Mouse (Mus musculus) heart, embryonic 14.5 days (tissue): ENCODE data around the gene Gipc1. TPM values are rescaled to one million over a fixed set of nuclear protein-coding genes. Genes with fewer than 3 reads are reported as not detected.

Experiments used
- ATAC-seq: fragments of 200-750 bp; cut with Nextera tagmentation; 2 replicates; pipeline ENCODE4 v1.8.0; 2017; ENCODE audit warnings: low read depth, moderate TSS enrichment; ENCODE audit not compliant: insufficient number of reproducible peaks, insufficient read depth, low FRiP score
- H3K27ac ChIP-seq, 2 experiments: fragments of 200-500 bp in 1 of 2; fragments of 300-500 bp in 1 of 2; sonication (generic) in 1 of 2; replicated peaks in 1 of 2; 2 replicates each; pipeline ENCODE4 v1.5.1; 2012 to 2014; ENCODE audit warnings: low read depth in 2 of 2, low read length in 2 of 2, control low read depth in 1 of 2, mild to moderate bottlenecking in 1 of 2, mixed read lengths in 1 of 2; ENCODE audit not compliant: control insufficient read depth in 1 of 2, insufficient read depth in 1 of 2
- H3K27me3 ChIP-seq: fragments of 300-500 bp; sonication (generic); 2 replicates; pipeline ENCODE4 v1.6.1; 2014; ENCODE audit warnings: mild to moderate bottlenecking, low read length, control low read depth; ENCODE audit not compliant: control insufficient read depth, insufficient read depth
- H3K36me3 ChIP-seq: fragments of 300-500 bp; sonication (generic); 2 replicates; pipeline ENCODE4 v1.6.1; 2014; ENCODE audit warnings: mild to moderate bottlenecking, control low read depth, low read length, mixed read lengths; ENCODE audit not compliant: control insufficient read depth, insufficient read depth
- H3K4me1 ChIP-seq, 2 experiments: fragments of 200-500 bp in 1 of 2; fragments of 300-500 bp in 1 of 2; sonication (generic) in 1 of 2; 2 replicates each; pipeline ENCODE4 v1.6.1; 2012 to 2014; ENCODE audit warnings: low read length in 2 of 2, control low read depth in 1 of 2, mixed read lengths in 1 of 2; ENCODE audit not compliant: control insufficient read depth in 2 of 2, insufficient read depth in 2 of 2
- H3K4me2 ChIP-seq: fragments of 300-500 bp; sonication (generic); 2 replicates; pipeline ENCODE4 v1.6.1; 2014; ENCODE audit warnings: mild to moderate bottlenecking, low read length
- H3K4me3 ChIP-seq, 2 experiments: fragments of 200-500 bp in 1 of 2; fragments of 300-500 bp in 1 of 2; sonication (generic) in 1 of 2; 2 replicates each; pipeline ENCODE4 v1.5.1; 2012 to 2014; ENCODE audit warnings: low read length in 2 of 2, mild to moderate bottlenecking in 2 of 2, control low read depth in 1 of 2, low read depth in 1 of 2, moderate library complexity in 1 of 2; ENCODE audit not compliant: control insufficient read depth in 1 of 2, insufficient read depth in 1 of 2
- H3K9ac ChIP-seq: fragments of 300-500 bp; sonication (generic); 2 replicates; pipeline ENCODE4 v1.6.1; 2014; ENCODE audit warnings: mild to moderate bottlenecking, low read length
- H3K9me3 ChIP-seq: fragments of 300-500 bp; sonication (generic); 2 replicates; pipeline ENCODE4 v1.6.1; 2016; ENCODE audit warnings: low read length, control low read depth; ENCODE audit not compliant: control insufficient read depth
- WGBS: fragments of 180-500 bp; shearing (Covaris S2); extraction: QIAGEN DNeasy Blood & Tissue Kit; methylation state at CpG from one replicate; pipeline ENCODE4 v1.1.7; 2014; 5-methylcytosine and 5-hydroxymethylcytosine counted together
- polyA plus RNA-seq: library from polyadenylated mRNA; unstranded; fragments of >200 nt; fragmentation: Nextera tagmentation; extraction: Ambion mirVana; gene quantifications from 2 replicates; pipeline ENCODE4 v1.2.1, GENCODE M21; 2014

Gipc1 gene
- polyA plus RNA-seq, 1 experiment from 2014 or later: 139 TPM

DNA sequence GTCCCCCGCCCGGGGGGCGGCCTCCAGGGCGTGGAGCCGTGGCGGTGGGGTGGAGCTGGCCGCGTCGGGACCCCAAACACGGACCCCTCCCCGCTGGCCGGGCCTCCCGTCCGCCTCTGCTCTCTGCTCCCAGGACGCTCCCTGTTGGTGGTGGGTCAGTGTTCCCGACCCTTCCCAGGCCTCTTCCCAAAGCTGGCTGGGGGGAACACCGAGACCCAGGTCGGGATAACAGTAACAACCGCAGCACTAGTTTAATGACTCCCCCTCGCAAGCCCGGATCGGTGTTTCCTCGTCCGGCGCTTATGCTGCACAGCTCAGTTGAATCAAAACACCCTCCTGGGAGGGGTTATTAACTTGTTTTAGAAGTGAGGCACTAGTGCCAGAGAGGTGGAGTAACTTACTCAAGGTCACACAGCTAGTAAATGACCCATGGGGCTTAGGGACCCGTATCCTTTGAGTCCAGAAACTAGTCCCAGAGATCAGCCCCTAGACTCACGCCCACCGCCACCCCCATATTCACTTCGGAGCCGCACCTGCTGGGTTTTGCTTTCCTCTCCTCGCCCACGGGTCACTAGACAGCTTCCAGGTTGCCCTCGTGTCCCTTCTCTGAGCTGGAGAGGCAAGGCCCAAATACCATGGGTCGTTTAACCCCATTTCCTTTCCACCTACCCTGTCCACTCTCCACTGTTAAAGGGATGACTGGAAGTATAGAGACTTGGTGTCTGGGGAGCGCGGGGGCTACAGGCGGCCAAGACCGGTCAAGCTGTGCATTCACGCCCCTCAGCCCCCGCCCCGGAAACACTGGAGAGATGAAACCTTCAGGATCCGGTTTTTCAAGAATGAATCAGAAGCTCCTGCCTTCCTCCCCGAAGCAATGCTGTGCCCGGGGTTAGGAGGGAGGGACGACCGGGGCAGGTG, 526 bp downstream of the Gipc1 start:
- H3K27me3 ChIP-seq: no peaks in the 10 kb centered on the region
- peak overlapping the region; percentile 74 for H3K4me2 ChIP-seq
- peak overlapping the region; percentile 95 to 98 for H3K4me3 ChIP-seq
- WGBS: under 1% methylated on average over 43 of the region's 46 CpGs
- H3K9me3 ChIP-seq: no peaks in the 10 kb centered on the region
- H3K27ac ChIP-seq: peak overlapping the region; percentile 50 to 77
- ATAC-seq: peak; percentile 31
- peaks cover 6% of the 10 kb centered on the region; the same call in 1 of the 2 replicates for H3K36me3 ChIP-seq
- peaks cover 9 to 12% of the 10 kb centered on the region in 2 experiments for H3K4me1 ChIP-seq
- peak overlapping the region; percentile 93 for H3K9ac ChIP-seq

DNA sequence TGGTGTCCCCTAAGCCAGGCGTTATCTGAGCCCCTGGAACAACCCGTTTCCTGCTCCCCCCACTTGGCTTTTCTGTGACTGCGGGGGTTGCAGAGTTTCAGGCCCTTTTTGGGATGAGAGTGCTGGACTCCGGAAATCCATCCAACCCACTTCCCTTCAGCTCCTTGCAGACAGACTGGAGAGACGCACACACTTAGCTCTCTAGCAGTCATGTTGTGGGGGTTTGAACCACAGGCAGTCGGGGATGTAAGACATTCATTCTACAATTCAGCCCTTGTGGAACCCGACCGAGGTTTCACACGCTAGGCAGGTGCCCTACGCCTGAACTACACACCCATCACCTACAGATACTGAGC, 1.2 kb downstream of the Gipc1 start:
- H3K9ac ChIP-seq: peak overlapping the region; percentile 93
- H3K4me1 ChIP-seq: peaks cover 9 to 12% of the 10 kb centered on the region in 2 experiments
- no peaks in the 10 kb centered on the region for H3K27me3 ChIP-seq
- H3K4me3 ChIP-seq: peak overlapping the region; percentile 95 to 98
- no peak for ATAC-seq
- H3K27ac ChIP-seq: peak overlapping the region; percentile 50 to 77; a peak in 3 of 4 replicates
- peaks cover 6% of the 10 kb centered on the region; the same call in 1 of the 2 replicates for H3K36me3 ChIP-seq
- H3K4me2 ChIP-seq: peak overlapping the region; percentile 74
- H3K9me3 ChIP-seq: no peaks in the 10 kb centered on the region
- WGBS: 33% methylated on average over 10 of the region's 10 CpGs

DNA sequence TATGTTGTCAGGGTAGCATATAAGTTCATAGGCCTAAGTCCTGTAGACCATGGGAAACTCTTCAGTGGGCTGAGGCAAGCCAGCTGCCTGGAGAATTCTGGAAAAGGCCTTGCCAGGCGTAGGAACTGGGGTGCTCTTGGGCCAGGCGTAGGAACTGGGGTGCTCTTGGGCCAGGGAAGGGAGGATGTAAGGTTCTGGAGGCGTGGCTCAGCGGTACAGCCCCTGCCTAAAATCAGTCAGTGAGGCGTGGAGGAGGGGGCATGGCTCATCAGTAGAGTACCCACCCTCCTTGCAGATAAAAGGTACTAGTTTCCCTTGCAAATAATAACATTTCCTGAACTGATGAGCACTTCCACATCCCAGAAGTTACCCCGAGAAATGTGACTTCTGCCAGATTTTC, 2.2 kb downstream of the Gipc1 start:
- no peak overlapping the region for H3K9ac ChIP-seq
- 90% methylated on average over 6 of the region's 6 CpGs for WGBS
- H3K4me2 ChIP-seq: no peak overlapping the region
- peaks cover 9 to 12% of the 10 kb centered on the region in 2 experiments for H3K4me1 ChIP-seq
- H3K9me3 ChIP-seq: no peaks in the 10 kb centered on the region
- H3K4me3 ChIP-seq: no peak overlapping the region
- H3K27me3 ChIP-seq: no peaks in the 10 kb centered on the region
- peaks cover 6% of the 10 kb centered on the region; the same call in 1 of the 2 replicates for H3K36me3 ChIP-seq
- no peak overlapping the region for H3K27ac ChIP-seq
- no peak for ATAC-seq

DNA sequence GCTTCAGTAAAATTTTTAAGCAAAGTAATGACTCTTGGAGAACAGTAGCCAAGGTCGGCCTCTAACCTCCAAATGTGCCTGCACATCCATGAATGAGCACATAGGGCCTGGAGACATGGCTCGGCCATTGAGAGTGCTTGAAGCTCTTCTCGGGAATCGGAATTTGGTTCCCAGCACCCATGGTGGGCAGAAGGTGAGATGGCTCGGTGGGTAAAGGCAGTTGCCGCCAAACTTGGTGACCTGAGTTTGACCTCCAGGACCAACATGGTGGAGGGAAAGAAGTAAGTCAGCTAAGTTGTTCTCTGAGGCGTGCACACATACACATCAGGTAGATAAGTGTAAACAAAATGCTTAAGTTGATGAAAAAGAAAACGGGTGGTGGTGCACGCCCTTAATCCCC, 3.6 kb downstream of the Gipc1 start:
- Histone ChIP-seq H3K36me3 (peaks cover 6% of the 10 kb centered on the region; the same call in 1 of the 2 replicates), H3K4me2 (no peak overlapping the region), H3K27ac (no peak overlapping the region), H3K9me3 (no peaks in the 10 kb centered on the region), H3K4me1 (peaks cover 16 to 26% of the 10 kb centered on the region in 2 experiments), H3K4me3 (no peak overlapping the region), H3K9ac (no peak overlapping the region), H3K27me3 (no peaks in the 10 kb centered on the region)
- WGBS: 89% methylated on average over 9 of the region's 9 CpGs
- ATAC-seq: no peak

DNA sequence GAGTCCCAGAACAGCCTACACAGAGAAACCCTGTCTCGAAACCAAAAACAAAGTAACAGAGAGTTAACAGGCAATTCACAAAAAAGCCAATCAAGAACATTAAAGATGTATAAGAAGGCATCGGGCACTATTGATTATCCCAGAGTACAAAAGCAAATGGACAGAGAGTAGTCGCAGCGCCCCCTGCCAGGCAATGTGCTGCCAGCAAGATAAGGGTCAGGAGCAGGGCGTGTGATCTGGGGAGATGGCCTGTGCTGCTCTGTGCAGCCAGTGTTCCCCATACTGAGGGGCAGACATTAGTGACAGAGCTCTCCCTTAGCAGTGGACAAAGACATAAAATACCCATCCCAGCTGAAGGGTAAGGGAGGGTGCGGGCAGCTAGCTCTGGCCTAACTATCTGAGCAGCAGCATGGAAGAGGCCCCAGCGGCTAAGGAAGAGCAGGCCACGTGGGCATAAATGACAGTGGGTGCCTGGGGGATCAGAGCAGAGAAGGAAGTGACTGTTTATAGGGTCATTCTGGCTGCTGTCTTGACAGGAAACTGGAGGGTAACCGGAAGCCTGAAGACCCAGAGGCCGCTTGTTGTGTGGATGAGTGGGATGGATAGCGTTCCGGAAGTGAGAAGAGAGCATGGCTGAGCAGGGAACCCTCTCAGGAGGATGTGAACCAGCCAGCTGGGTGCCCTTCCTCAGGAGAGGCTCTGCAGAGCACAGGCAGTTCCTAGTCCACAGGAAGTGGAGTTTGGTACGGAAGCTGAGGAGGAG, 4.2 kb downstream of the Gipc1 start:
- Histone ChIP-seq H3K27me3 (no peaks in the 10 kb centered on the region), H3K9me3 (no peaks in the 10 kb centered on the region), H3K4me3 (no peak overlapping the region), H3K9ac (no peak overlapping the region), H3K36me3 (peaks cover 6% of the 10 kb centered on the region; the same call in 1 of the 2 replicates), H3K4me1 (peaks cover 21 to 31% of the 10 kb centered on the region in 2 experiments), H3K27ac (peak overlapping the region; percentile 41 to 47; a peak in 2 of 4 replicates), H3K4me2 (no peak overlapping the region)
- WGBS: 73% methylated on average over 13 of the region's 13 CpGs
- ATAC-seq: no peak

DNA sequence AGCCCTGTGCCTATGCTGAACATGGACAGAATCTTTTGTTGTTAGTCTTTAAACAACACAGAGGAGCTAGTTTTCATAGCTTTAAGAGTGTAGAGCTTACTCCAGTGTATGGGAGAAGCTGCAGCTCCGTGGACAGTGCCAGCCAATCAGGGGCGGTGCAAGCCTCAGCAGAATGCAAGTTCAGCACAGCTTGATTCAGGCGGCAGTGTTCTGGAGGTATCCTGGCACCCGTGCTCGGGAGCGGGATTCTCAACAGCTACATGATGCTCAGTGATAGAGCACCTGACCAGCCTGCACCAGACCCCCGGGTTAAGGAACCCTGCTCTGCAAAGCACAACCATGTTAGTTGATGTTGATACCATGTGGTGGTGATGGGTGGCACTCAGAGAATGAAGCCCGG, 8.1 kb downstream of the Gipc1 start:
- H3K27ac ChIP-seq: 0 out of 4 replicates have a peak overlapping the region, but pooled peaks of 1 of the 2 experiments have one; percentile 6
- no peak overlapping the region for H3K4me3 ChIP-seq
- no peak overlapping the region for H3K9ac ChIP-seq
- H3K4me1 ChIP-seq: peaks cover 23 to 36% of the 10 kb centered on the region in 2 experiments
- whole genome bisulfite sequencing: 12% methylated on average over 8 of the region's 8 CpGs
- ATAC-seq: no peak
- no peaks in the 10 kb centered on the region for H3K9me3 ChIP-seq
- no peaks in the 10 kb centered on the region for H3K27me3 ChIP-seq
- H3K36me3 ChIP-seq: peaks cover 25% of the 10 kb centered on the region
- peak overlapping the region; percentile 50 for H3K4me2 ChIP-seq

DNA sequence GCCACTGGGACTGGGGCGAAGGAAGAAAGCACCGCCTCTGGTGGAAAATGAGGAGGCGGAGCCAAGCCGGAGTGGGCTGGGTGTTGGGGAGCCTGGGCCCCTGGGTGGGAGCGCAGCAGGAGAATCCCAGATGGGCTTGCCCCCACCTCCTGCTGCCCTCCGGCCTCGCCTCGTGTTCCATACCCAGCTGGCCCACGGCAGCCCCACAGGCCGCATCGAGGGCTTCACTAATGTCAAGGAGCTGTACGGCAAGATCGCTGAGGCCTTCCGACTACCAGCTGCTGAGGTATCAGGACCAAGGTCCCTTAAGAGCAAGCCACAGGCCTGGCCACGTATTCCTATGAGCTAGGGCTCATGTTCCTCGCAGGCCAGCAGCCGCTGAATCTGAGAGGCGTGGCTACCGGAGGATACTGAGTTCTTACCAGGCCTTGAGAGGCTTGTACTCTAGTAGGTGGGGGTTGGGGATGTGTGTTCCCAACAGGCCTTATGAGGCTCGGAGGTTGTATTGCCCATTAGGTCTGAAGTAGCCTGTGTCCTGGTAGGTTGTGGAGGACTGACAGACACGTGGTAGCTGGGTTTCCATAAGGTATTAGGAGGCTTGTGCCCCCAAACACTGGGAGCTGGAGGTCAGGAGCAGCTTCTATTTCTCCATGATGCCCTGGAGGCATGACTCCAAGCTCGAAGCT, 8.7 kb downstream of the Gipc1 start:
- Histone ChIP-seq H3K27me3 (no peaks in the 10 kb centered on the region), H3K9ac (peak overlapping the region; percentile 49), H3K27ac (0 out of 4 replicates have a peak overlapping the region, but pooled peaks of 1 of the 2 experiments have one; percentile 6), H3K9me3 (no peaks in the 10 kb centered on the region), H3K4me2 (peak overlapping the region; percentile 50), H3K36me3 (peaks cover 25% of the 10 kb centered on the region), H3K4me3 (peak overlapping the region; percentile 8 to 10; a peak in 1 of 4 replicates), H3K4me1 (peaks cover 23 to 40% of the 10 kb centered on the region in 2 experiments)
- ATAC-seq: no peak
- WGBS: 18% methylated on average over 22 of the region's 22 CpGs
